Mouse (Mus musculus): ENCODE results near the gene Elavl2.

The Elavl2 gene

GRCm38 (mm10) chr4:91400423-91400822 lies at the start of gene Elavl2:
Gene Elavl2, minus strand, starts transcription at chr4:91400785.
- DNase-seq, result no peak

- no peak for DNase-seq
Measured at GRCm38 (mm10) chr4:91447887-91448286, 47.3 kb upstream of the Elavl2 start.

- DNase-seq, result no peak
Measured at GRCm38 (mm10) chr4:91415582-91415981, 15.0 kb upstream of the Elavl2 start.

GRCm38 (mm10) chr4:91405047-91405446 lies 4.5 kb upstream of the Elavl2 start:
- no peak for DNase-seq

GRCm38 (mm10) chr4:91399510-91400196 lies 932 bp downstream of the Elavl2 start:
- DNase-seq, result no peak

- DNase-seq, result no peak
Measured at GRCm38 (mm10) chr4:91391987-91392598, 8.5 kb downstream of the Elavl2 start.

GRCm38 (mm10) chr4:91387701-91388100 lies 12.9 kb downstream of the Elavl2 start:
- DNase-seq, result no peak

- DNase-seq, result no peak
Measured at GRCm38 (mm10) chr4:91381201-91381627, 19.4 kb downstream of the Elavl2 start.

GRCm38 (mm10) chr4:91380341-91381117 lies 20.1 kb downstream of the Elavl2 start:
- no peak for DNase-seq

- DNase-seq, result no peak
Measured at GRCm38 (mm10) chr4:91379559-91379958, 21.0 kb downstream of the Elavl2 start.

- DNase-seq, result peak; percentile 10 to 14
Measured at GRCm38 (mm10) chr4:91376317-91376910, 24.2 kb downstream of the Elavl2 start.

- no peak for DNase-seq
Measured at GRCm38 (mm10) chr4:91375372-91375687, 25.3 kb downstream of the Elavl2 start.

- DNase-seq, result no peak
Measured at GRCm38 (mm10) chr4:91374571-91375371, 25.8 kb downstream of the Elavl2 start.

GRCm38 (mm10) chr4:91372844-91373243 lies 27.7 kb downstream of the Elavl2 start:
- no peak for DNase-seq

GRCm38 (mm10) chr4:91371819-91372215 lies 28.8 kb downstream of the Elavl2 start:
- peak in 1 of 2 experiments; percentile 7 for DNase-seq

- DNase-seq, result no peak
Measured at GRCm38 (mm10) chr4:91371131-91371818, 29.3 kb downstream of the Elavl2 start.

- no peak for DNase-seq
Measured at GRCm38 (mm10) chr4:91365276-91365675, 35.3 kb downstream of the Elavl2 start.

GRCm38 (mm10) chr4:91363963-91364362 lies 36.6 kb downstream of the Elavl2 start:
- DNase-seq, result no peak

GRCm38 (mm10) chr4:91362520-91362919 lies 38.1 kb downstream of the Elavl2 start:
- no peak for DNase-seq

- no peak for DNase-seq
Measured at GRCm38 (mm10) chr4:91353138-91353537, 47.4 kb downstream of the Elavl2 start.

GRCm38 (mm10) chr4:91349579-91349978 lies 51.0 kb downstream of the Elavl2 start:
- no peak for DNase-seq

- DNase-seq, result no peak
Measured at GRCm38 (mm10) chr4:91334177-91334576, 66.4 kb downstream of the Elavl2 start.
